Mouse (Mus musculus) gastrocnemius, postnatal 14 days (tissue): Measurements from ENCODE around the gene R3hdm2. TPM values are rescaled to one million over a fixed set of nuclear protein-coding genes. Genes with fewer than 3 reads are reported as not detected.

ENCODE experiments used
- DNase-seq: peaks from one replicate; pipeline ENCODE4 v3.0.0; 2021; ENCODE audit warnings: mixed read lengths
- intact Hi-C: fragments of 180-260 bp; cut with DNase I; formaldehyde crosslinking; loops from one replicate; pipeline ENCODE4 v1.15.1; 2025; ENCODE audit warnings: low total_unique reads
- total RNA-seq, 2 experiments: library from RNA; stranded (reverse); gene quantifications; 2 replicates each; pipeline ENCODE4 v1.2.3; 2021

Gene R3hdm2
- total RNA-seq, 2 experiments from 2014 or later, result 84.1 to 89.2 TPM

DNA sequence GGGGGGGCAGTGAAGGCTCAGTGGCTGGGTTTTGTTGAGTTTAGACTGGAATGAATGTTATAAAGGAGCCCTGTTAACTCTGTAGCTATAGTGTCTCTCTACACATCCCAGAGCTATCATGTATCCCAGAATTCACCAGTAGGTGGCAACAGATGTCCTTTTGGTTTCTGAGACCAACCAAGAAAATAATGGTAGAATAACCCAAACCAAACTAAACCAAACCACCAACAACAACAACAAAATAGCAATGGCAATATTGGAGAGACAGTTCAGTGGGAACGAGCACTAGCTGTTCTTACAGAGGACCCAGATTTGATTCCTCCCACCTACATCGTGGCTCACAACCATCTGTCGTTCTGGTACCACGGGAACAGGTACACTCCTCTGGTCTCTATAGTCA, 99.0 kb downstream of the R3hdm2 start:
- DNase-seq, result no peak
- intact Hi-C loops, result loop anchor here (5.0 kb wide), 1 partner anchor 58 kb away; no protein-coding TSS in a partner anchor

DNA sequence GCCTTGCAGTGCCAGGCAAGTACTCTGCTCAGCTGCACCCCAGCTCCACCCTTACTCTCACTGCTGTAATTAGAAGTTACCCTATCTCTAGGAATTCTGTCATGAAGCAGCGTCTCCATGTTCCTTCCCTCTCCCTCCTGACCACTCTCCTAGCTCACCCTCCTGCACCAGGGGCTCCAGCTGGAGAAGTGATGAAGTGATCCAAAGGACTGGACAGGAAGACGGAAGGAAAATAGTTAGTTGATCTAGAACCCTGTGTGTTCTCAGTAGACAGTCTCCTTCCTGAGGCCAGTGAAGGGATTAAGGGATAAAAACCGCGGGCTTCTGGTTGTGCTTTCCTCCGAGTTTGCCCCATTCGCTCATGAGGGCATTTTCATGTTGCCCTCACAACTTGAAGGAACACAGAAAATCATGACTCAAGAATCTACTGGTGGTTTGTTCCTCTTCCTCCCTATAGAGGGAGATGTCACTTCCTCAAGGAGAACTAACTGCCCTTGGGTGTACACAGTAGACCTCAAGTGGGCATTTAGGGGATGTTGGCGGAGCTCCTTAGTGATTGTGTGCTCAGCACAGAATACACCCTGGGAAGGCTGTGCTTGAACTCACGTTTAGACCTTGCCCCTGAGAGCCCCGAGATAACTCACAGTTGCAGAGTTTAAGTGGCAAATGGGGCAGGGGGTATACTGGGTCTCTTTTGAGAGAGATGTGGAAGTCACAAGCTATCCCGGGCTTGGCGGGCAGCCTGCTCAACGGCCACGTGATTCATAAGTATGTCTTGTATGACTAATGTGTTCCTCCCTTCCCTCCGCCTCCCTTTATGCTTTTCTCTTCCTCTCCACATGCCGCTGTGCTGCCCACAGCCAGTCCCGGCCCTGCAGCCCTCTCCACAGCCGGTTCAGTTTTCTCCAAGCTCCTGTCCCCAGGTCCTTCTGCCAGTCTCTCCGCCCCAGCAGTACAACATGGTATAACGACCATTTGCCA, 101.0 kb downstream of the R3hdm2 start:
- intact Hi-C loops, result no loop called here
- DNase-seq, result peak; percentile 58

DNA sequence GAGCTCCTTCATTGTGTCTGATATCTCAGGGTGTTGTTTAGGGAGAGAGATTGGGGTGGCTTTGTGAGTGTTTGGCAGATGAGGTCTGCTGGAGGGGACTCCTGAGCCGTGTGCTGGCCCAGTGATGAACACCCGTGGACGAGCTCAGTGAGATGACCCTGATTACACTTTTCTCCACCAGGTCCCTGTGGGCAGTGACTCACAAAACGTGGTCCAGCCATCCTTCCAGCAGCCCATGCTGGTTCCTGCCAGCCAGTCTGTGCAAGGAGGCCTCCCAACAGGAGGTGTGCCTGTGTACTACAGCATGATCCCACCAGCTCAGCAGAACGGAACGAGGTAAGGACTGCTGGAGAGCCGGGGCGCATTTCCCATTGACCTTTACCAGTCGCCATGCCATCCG, 105.1 kb downstream of the R3hdm2 start:
- DNase-seq, result no peak
- intact Hi-C loops, result no loop called here

DNA sequence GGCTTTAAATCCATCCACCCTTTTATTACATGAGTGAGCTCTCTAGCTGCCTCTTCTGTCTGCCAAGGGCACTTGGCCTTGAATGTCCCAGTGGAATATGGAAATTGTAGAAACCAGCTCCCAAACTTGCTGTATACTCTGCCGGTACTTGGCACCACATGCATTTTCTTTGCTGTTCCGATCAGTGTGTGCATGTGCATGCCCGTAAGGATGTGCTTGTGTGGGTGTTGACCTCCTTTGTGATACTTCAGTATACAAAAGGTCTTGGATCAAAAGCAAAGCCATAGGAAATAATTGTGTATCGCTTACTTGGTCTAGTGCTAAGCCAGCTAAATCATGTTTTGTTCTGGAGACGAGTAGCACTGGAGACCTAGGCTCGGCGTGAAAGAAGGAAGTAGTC, 108.7 kb downstream of the R3hdm2 start:
- intact Hi-C loops, result no loop called here

GRCm38 (mm10) chr10:127490160-127491127, 110.3 kb downstream of the R3hdm2 start:
- no peak for DNase-seq
- intact Hi-C loops, result no loop called here

More for the DNA sequence above, 108.7 kb downstream of the R3hdm2 start:
- no peak for DNase-seq

GRCm38 (mm10) chr10:127491128-127491512, 111.0 kb downstream of the R3hdm2 start:
- DNase-seq, result no peak
- intact Hi-C loops, result no loop called here

DNA sequence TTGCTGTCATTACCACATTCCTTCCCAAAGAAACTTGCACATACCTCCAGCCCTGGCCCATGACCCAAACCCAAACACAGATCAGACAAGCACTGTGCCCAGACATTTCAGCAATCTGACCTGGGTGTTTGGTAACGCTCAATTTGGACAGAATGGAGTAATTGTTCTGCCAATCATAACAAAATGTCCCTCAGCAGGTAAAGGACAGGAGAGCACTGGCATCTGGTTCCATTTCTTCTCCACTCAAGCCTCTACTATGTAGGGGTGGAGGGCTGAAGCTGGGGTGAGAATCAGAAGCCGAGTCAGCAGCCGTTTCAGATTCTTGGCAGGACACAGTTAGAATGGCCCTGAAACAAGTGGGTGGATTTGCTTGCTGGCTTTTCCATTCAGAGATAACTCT, 112.0 kb downstream of the R3hdm2 start:
- no peak for DNase-seq
- intact Hi-C loops, result no loop called here

GRCm38 (mm10) chr10:127496156-127496555, 116.0 kb downstream of the R3hdm2 start:
- intact Hi-C loops, result no loop called here
- no peak for DNase-seq

DNA sequence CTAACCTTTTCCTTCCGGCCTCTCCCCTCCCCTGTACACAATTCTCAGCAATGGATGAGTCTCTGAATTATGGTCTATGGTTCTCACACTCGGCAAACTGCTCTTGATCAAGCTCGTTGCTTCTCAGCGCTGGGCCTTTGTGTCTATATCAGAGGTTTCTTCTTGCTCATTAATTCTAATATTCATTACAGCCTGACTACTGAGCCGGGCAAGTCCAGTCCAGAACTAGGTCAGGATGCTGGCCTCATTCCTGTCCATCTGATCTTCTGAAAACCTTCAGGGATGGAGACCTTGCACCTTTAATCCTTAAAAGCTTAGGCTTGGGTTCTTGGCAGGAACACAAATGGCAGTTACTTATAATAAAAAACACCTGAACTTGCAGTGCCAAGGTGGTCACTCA, 119.4 kb downstream of the R3hdm2 start:
- intact Hi-C loops, result no loop called here

GRCm38 (mm10) chr10:127500042-127500441, 119.9 kb downstream of the R3hdm2 start:
- intact Hi-C loops, result no loop called here
- no peak for DNase-seq

More for the DNA sequence above, 119.4 kb downstream of the R3hdm2 start:
- no peak for DNase-seq

GRCm38 (mm10) chr10:127500894-127501893, 121.1 kb downstream of the R3hdm2 start, which contains the start of gene Stac3:
Gene Stac3, plus strand, starts transcription at chr10:127501686.
- intact Hi-C loops, result no loop called here
- peak; percentile 65 for DNase-seq

DNA sequence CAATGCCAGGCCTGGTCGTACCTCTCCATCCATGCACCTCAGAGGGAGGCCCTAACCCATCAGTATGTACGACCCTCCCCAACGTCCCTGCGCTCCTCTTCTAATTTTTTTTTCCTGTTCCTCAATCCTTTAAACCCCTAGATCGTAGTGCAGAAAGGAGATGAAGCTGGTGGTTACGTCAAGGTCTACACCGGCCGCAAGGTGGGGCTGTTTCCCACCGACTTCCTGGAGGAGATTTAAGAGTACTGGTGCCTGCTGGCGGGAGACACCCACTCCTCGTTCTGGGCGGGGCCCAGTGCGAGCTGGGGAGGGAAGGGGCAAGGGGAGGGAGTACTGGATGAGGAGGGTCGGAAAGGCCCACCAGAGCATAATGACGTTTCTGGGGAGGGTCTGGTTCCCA, 128.1 kb downstream of the R3hdm2 start:
- intact Hi-C loops, result no loop called here
- DNase-seq, result peak; percentile 77

DNA sequence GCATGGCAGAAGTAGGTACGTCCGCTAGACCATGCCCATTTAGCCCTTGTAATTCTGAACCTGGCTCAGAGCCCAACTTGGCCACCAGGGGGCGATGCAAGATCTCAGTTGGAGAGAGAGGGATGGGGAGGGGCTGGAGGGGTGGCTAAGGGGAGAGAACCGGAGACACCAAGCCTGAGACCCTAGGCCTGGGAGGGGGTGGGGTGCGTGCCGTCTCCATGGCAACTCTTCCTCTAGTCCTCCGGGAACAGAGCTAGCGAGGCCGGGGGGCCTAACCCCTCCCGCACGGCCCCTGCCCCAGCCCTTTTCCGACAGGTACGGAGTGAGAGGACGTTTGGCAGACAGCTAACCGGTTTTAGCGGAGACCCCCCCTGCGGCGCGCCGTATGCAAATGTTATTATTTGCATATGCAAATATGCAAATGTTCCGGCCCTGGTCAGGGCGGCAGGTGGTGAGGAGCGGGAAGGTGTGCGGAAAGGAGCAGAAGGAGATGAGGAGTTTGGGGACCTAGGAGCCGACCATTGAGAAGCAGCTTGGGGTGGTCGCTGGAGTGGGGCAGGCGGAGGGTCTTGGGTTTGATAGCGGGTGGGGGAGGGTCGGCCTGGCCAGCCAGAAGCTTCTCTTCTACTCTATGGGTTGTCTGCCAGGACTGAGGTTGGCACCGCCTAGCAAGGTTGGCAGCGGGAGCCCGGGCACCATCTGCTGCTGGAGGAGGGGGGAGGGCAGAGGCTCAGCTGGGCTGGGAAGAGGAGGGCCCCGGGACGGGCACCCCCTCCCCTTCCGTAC, 129.1 kb downstream of the R3hdm2 start:
- DNase-seq, result peak; percentile 82
- intact Hi-C loops, result no loop called here

- intact Hi-C loops, result no loop called here
- DNase-seq, result peak; percentile 3
These were observed 129.9 kb downstream of the R3hdm2 start for GRCm38 (mm10) chr10:127509837-127510701.

DNA sequence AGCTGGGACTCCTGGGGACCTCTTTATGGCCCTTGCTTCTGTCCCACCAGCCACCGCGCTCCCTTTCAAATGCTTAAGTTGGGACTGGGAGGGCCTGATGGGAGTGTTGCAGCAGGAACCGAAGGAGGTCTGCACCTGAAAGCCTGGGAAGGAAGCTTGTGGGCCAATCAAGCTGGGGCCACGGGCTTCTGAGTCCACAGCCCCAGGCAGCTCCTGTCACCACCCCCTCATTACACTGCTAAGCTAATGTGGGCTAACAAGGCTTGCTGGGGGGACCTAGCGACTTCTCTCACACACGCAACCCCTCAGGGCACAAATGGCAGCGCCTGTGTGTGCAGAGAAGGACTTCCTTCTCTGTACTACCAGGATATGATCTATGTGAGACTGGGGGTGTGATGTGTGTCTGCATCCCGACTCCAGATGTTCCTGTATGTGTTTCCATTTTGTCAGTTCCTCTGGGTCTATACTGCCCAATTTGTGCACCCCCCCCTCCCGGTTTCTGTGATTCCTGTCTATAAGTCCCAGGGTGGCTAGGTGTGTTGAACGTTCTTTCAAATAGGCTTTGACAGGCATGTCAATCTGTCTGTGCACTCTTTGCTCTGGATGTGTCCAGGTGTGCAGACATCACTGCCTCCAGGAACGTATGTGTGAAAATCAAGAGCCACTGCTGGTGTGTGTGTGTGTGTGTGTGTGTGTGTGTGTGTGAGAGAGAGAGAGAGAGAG, 130.9 kb downstream of the R3hdm2 start:
- intact Hi-C loops, result no loop called here
- DNase-seq, result peak; percentile 1

DNA sequence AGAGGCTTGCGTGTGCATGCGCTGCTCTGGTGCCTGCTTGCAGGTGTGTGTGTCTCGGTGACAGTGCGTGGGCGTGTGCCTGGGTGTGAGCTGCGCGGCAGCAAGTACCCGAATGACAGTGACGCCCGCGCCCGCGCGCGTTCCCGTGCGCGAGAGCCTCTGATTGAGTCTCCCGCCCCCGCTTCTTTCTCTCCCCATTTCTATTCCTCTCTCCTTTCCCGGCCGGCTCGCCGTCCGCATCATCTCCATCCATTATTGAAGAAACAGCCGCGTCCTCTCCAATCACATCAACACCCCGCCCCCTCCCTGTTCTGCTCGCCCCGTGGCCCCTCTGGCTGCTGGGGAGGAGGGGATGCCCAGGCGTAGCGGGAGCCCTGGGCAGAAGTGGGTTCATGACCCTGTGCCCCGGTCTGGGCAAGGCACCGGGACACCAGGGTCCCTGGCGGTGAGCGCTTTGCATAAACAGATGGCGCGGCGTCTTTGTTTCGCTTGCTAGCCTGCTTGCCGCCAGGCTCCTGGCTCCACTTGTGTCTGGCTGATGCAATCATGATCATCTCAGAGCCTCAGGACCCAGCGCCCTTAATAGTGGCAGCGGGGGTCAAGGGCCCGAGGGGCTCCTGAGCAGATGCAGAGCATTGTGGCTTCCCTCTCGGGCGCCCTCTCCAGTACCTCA, 131.6 kb downstream of the R3hdm2 start:
- DNase-seq, result peak; percentile 47
- intact Hi-C loops, result loop anchor here (2.0 kb wide), 1 partner anchor 23 kb away; the partner anchor contains the start of gene Nxph4
